18 mouse cellular contexts compared by ENCODE assay signal in genomic region chr9:121117936-121118335, GRCm38 (mm10).
DNase-seq lines count a peak whose midpoint lies in the region; ATAC-seq and TF ChIP-seq lines count a peak whose summit lies in the region.
"Had no signal": no experiment of that assay in that cellular context is flagged by ENCODE, and none has a peak within 500 bp of the region (broad histone marks: within the 10 kb centered on the region; RNA-seq: fewer than 3 reads in every experiment).

No protein-coding gene starts in this region.

- DNase-seq in liver, adult 2 months (ENCODE audit: extremely low read depth, low read depth, low spot score) = peak; percentile 33
- no peak for DNase-seq in liver, postnatal 0 days
- DNase-seq in NIH3T3 (ENCODE audit: low read depth) = peak; percentile 46
- no peak for DNase-seq in cerebellum, adult 18-20 months
- DNase-seq in left cerebral cortex, adult 18-20 months (ENCODE audit: low spot score in 2 of 2) = no peak
- DNase-seq: adrenal gland, postnatal 25 days; cerebellum, adult 2 months; cerebellum, postnatal 10 days; forebrain, postnatal 0 days; gastrocnemius, adult 2 months; gastrocnemius, postnatal 36 days; heart, adult 11 months; heart, postnatal 36 days had no signal

- no peak for ATAC-seq in liver, postnatal 0 days
- no peak for ATAC-seq in stomach, embryonic 14.5 days (ENCODE audit: insufficient number of reproducible peaks, insufficient read depth, low FRiP score, low read depth)
- ATAC-seq: forebrain, embryonic 13.5 days; forebrain, postnatal 0 days had no signal

- no peaks in the 10 kb centered on the region for H3K4me1 ChIP-seq in liver, adult 2 months (ENCODE audit: control insufficient read depth, insufficient read depth, low read length)
- H3K4me1 ChIP-seq in liver, postnatal 0 days (ENCODE audit: insufficient read depth) = no peaks in the 10 kb centered on the region
- H3K4me1 ChIP-seq in stomach, embryonic 14.5 days (ENCODE audit: control insufficient read depth, insufficient read depth, low read length) = peaks cover 16% of the 10 kb centered on the region; the same call in 1 of the 2 replicates
- H3K4me1 ChIP-seq: forebrain, embryonic 13.5 days; hindbrain, embryonic 15.5 days had no signal

- no peak for TF ChIP-seq EP300 in liver, postnatal 0 days (IDR thresholded peaks at IDR 0.05; ENCODE audit: low read depth)

- no peak overlapping the region for H3K4me2 ChIP-seq in liver, postnatal 0 days (ENCODE audit: low read depth, low read length)
- H3K4me2 ChIP-seq in stomach, embryonic 14.5 days (replicated peaks; ENCODE audit: low read depth, low read length) = no peak overlapping the region
- H3K4me2 ChIP-seq: forebrain, embryonic 13.5 days; heart, embryonic 13.5 days; hindbrain, embryonic 15.5 days had no signal

- TF ChIP-seq POLR2A in liver, adult 2 months (IDR thresholded peaks at IDR 0.05; ENCODE audit: extremely low read depth, insufficient read depth, low read length) = no peak

- H3K27ac ChIP-seq in liver, adult 2 months (replicated peaks; ENCODE audit: insufficient read depth, low read depth, low read length) = no peak overlapping the region
- H3K27ac ChIP-seq in liver, postnatal 0 days (ENCODE audit: low read depth) = no peak overlapping the region
- H3K27ac ChIP-seq in stomach, embryonic 14.5 days (ENCODE audit: low read length) = peak overlapping the region; percentile 58
- H3K27ac ChIP-seq: embryonic facial prominence, embryonic 10.5 days; forebrain, embryonic 13.5 days; gastrocnemius, adult 2 months; heart, embryonic 13.5 days; hindbrain, embryonic 15.5 days had no signal

- no peaks in the 10 kb centered on the region for H3K36me3 ChIP-seq in liver, adult 2 months (ENCODE audit: control insufficient read depth, insufficient read depth, low read length)
- no peaks in the 10 kb centered on the region for H3K36me3 ChIP-seq in liver, postnatal 0 days (replicated peaks; ENCODE audit: insufficient read depth, low read length)
- H3K36me3 ChIP-seq in stomach, embryonic 14.5 days (ENCODE audit: control insufficient read depth, insufficient read depth, low read length) = no peaks in the 10 kb centered on the region
- H3K36me3 ChIP-seq: embryonic facial prominence, embryonic 10.5 days; heart, embryonic 13.5 days; hindbrain, embryonic 15.5 days had no signal

- no peak overlapping the region for H3K4me3 ChIP-seq in liver, adult 2 months (ENCODE audit: insufficient read depth, low read depth, low read length)
- H3K4me3 ChIP-seq in liver, postnatal 0 days (ENCODE audit: low read depth, low read length) = no peak overlapping the region
- H3K4me3 ChIP-seq in stomach, embryonic 14.5 days (ENCODE audit: low read depth, low read length) = no peak overlapping the region
- H3K4me3 ChIP-seq: embryonic facial prominence, embryonic 10.5 days; forebrain, embryonic 13.5 days; gastrocnemius, adult 2 months; heart, embryonic 13.5 days; hindbrain, embryonic 15.5 days had no signal

- TF ChIP-seq CTCF in liver, adult 2 months (IDR thresholded peaks at IDR 0.05; ENCODE audit: low read depth, low read length) = no peak
- TF ChIP-seq CTCF in liver, postnatal 0 days (IDR thresholded peaks at IDR 0.05; ENCODE audit: low read depth) = no peak

- 46% methylated on average over 4 of the region's 4 CpGs for WGBS in liver, adult 2 months
- WGBS in liver, postnatal 0 days (ENCODE audit: insufficient replicate concordance) = 44% methylated on average over 4 of the region's 4 CpGs
- WGBS in stomach, embryonic 14.5 days = 77% methylated on average over 4 of the region's 4 CpGs

- no peaks in the 10 kb centered on the region for H3K27me3 ChIP-seq in liver, adult 2 months (ENCODE audit: control insufficient read depth, insufficient read depth, low read length)
- 0 out of 2 replicates have a peak, but pooled peaks cover 4% of the 10 kb centered on the region for H3K27me3 ChIP-seq in liver, postnatal 0 days (ENCODE audit: insufficient read depth, low read length)
- no peaks in the 10 kb centered on the region for H3K27me3 ChIP-seq in stomach, embryonic 14.5 days (ENCODE audit: control insufficient read depth, insufficient read depth, low read length)
- H3K27me3 ChIP-seq: forebrain, embryonic 13.5 days; heart, embryonic 13.5 days; hindbrain, embryonic 15.5 days had no signal

- H3K9me3 ChIP-seq in liver, postnatal 0 days (ENCODE audit: low read length) = no peaks in the 10 kb centered on the region
- no peaks in the 10 kb centered on the region for H3K9me3 ChIP-seq in stomach, embryonic 14.5 days (ENCODE audit: control insufficient read depth, low read depth, low read length)
- H3K9me3 ChIP-seq: embryonic facial prominence, embryonic 10.5 days; forebrain, embryonic 13.5 days; heart, embryonic 13.5 days; hindbrain, embryonic 15.5 days had no signal

- no peaks in the 10 kb centered on the region for H3K79me2 ChIP-seq in liver, adult 2 months (ENCODE audit: control insufficient read depth, insufficient read depth, low read length)

- H3K9ac ChIP-seq in liver, adult 2 months (ENCODE audit: low read depth, low read length) = no peak overlapping the region
- no peak overlapping the region for H3K9ac ChIP-seq in liver, postnatal 0 days (replicated peaks)
- no peak overlapping the region for H3K9ac ChIP-seq in stomach, embryonic 14.5 days (replicated peaks; ENCODE audit: low read depth, low read length)
- H3K9ac ChIP-seq: forebrain, embryonic 13.5 days; forebrain, postnatal 0 days; heart, embryonic 13.5 days; hindbrain, embryonic 15.5 days had no signal

Comparison
In these comparisons a context has a peak if more than half of its experiments do, and no peak if none do; other contexts are left out.
1. DNase-seq: peak in liver, adult 2 months (single experiment) and NIH3T3 (single experiment); none in liver, postnatal 0 days (single experiment), cerebellum, adult 18-20 months (0 of 2) and left cerebral cortex, adult 18-20 months (0 of 2).